8 mouse cellular contexts compared by ENCODE assay signal in the genomic region with DNA sequence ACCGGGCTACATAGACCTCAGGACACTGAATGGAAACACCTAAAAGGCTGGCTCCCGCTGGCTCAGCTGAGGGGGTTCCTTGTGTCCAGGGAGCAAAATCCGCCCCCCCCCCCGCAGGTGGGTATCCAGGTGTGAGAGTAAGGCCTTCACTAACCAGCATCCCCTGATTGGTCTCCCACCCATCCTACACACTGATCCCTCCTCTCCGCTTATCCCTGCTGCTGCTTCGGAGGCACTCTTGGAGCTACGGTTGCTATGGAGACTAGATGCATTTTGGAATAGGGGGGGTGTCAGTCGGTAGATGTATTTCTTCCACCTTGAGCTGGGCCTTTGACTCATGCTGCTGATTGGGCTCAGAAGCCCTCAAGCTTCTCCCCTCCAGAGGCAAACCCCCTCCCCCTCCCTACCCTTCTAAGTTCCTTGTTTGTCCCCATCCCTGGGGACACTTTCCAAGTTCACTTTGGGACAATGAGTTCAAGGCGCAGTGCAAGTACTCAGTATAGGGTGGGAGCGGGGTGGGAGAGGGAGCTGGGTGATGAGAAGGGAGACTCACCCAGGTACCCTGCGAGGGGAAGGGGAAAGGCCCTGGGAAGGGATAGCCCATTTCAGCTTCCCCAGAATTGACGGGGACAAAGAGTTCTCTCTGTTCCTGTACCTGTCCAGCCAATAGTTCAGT. TPM values are rescaled to one million over a fixed set of nuclear protein-coding genes. Genes with fewer than 3 reads are reported as not detected.
DNase-seq lines count a peak whose midpoint lies in the region; ATAC-seq lines count a peak whose summit lies in the region.

No protein-coding gene starts in this region.

- ATAC-seq in forebrain, embryonic 12.5 days (ENCODE audit: low FRiP score): peak; percentile 37
- no peak for ATAC-seq in limb, embryonic 12.5 days (ENCODE audit: insufficient number of reproducible peaks, insufficient read depth, low FRiP score, low TSS enrichment, low read depth)

- peak; percentile 83 for DNase-seq in layer of hippocampus, adult 9-11 months
- no peak for DNase-seq in layer of hippocampus, postnatal 25 days (ENCODE audit: extremely low spot score in 1 of 2, low spot score in 1 of 2)
- DNase-seq in right cerebral cortex, postnatal 14 days: peak; percentile 33
- no peak for DNase-seq in thymus, postnatal 14 days
- no peak for DNase-seq in embryo, embryonic 9.5 days (ENCODE audit: extremely low spot score)
- DNase-seq in urinary bladder, postnatal 10 days (ENCODE audit: low spot score): no peak

- H3K4me1 ChIP-seq in forebrain, embryonic 12.5 days: peaks cover 48% of the 10 kb centered on the region
- H3K4me1 ChIP-seq in limb, embryonic 12.5 days (replicated peaks): peaks cover 44% of the 10 kb centered on the region

- peak overlapping the region; percentile 50; the same call in 1 of the 2 replicates for H3K27ac ChIP-seq in forebrain, embryonic 12.5 days
- no peak overlapping the region for H3K27ac ChIP-seq in limb, embryonic 12.5 days

- H3K9me3 ChIP-seq in forebrain, embryonic 12.5 days: no peaks in the 10 kb centered on the region
- no peaks in the 10 kb centered on the region for H3K9me3 ChIP-seq in limb, embryonic 12.5 days

- 3% methylated on average over 12 of the region's 12 CpGs for WGBS in forebrain, embryonic 12.5 days
- 3% methylated on average over 12 of the region's 12 CpGs for WGBS in limb, embryonic 12.5 days

- no peaks in the 10 kb centered on the region for H3K36me3 ChIP-seq in forebrain, embryonic 12.5 days (replicated peaks)
- no peaks in the 10 kb centered on the region for H3K36me3 ChIP-seq in limb, embryonic 12.5 days

- peak overlapping the region; percentile 100 for H3K4me2 ChIP-seq in forebrain, embryonic 12.5 days
- peak overlapping the region; percentile 99 for H3K4me2 ChIP-seq in limb, embryonic 12.5 days

- H3K27me3 ChIP-seq in forebrain, embryonic 12.5 days: peaks cover 61% of the 10 kb centered on the region
- H3K27me3 ChIP-seq in limb, embryonic 12.5 days: peaks cover 84% of the 10 kb centered on the region

- H3K9ac ChIP-seq in forebrain, embryonic 12.5 days: peak overlapping the region; percentile 36
- H3K9ac ChIP-seq in limb, embryonic 12.5 days (replicated peaks): no peak overlapping the region

- H3K4me3 ChIP-seq in forebrain, embryonic 12.5 days (replicated peaks): peak overlapping the region; percentile 75
- H3K4me3 ChIP-seq in limb, embryonic 12.5 days (replicated peaks): peak overlapping the region; percentile 54

RNA-seq across cellular contexts. Expression of gene Agap2, which starts 3.1 kb away (rescaled TPM):
- total RNA-seq in layer of hippocampus, postnatal 25 days (2021): 100 to 1,000 TPM; 754 to 837 TPM
- polyA plus RNA-seq in forebrain, embryonic 12.5 days (2016; fragmentation: Nextera tagmentation; extraction: Ambion mirVana): 0.73 and 1.1 TPM in 2 replicates
- 0.38 TPM in 1 of 2 replicates, not detected in the other for polyA plus RNA-seq in limb, embryonic 12.5 days (2016; fragmentation: Nextera tagmentation; extraction: Ambion mirVana)

RNA-seq across cellular contexts. Expression of gene Tspan31, which starts 8.1 kb away (rescaled TPM):
- 10 to 100 TPM; 60.2 to 61.8 TPM for total RNA-seq in layer of hippocampus, postnatal 25 days (2021)
- polyA plus RNA-seq in forebrain, embryonic 12.5 days (2016; fragmentation: Nextera tagmentation; extraction: Ambion mirVana): 139 and 158 TPM in 2 replicates
- polyA plus RNA-seq in limb, embryonic 12.5 days (2016; fragmentation: Nextera tagmentation; extraction: Ambion mirVana): 171 and 172 TPM in 2 replicates

RNA-seq across cellular contexts. Expression of gene Cdk4, which starts 14.8 kb away (rescaled TPM):
- 100 to 1,000 TPM; 104 to 110 TPM for total RNA-seq in layer of hippocampus, postnatal 25 days (2021)
- polyA plus RNA-seq in forebrain, embryonic 12.5 days (2016; fragmentation: Nextera tagmentation; extraction: Ambion mirVana): 2,431 and 2,450 TPM in 2 replicates
- polyA plus RNA-seq in limb, embryonic 12.5 days (2016; fragmentation: Nextera tagmentation; extraction: Ambion mirVana): 2,363 and 2,376 TPM in 2 replicates

RNA-seq across cellular contexts. Expression of gene March9, which starts 18.2 kb away (rescaled TPM):
- total RNA-seq in layer of hippocampus, postnatal 25 days (2021): 10 to 100 TPM; 23.0 to 25.1 TPM
- 3.9 and 4.2 TPM in 2 replicates for polyA plus RNA-seq in forebrain, embryonic 12.5 days (2016; fragmentation: Nextera tagmentation; extraction: Ambion mirVana)
- polyA plus RNA-seq in limb, embryonic 12.5 days (2016; fragmentation: Nextera tagmentation; extraction: Ambion mirVana): 1.5 and 1.9 TPM in 2 replicates

RNA-seq across cellular contexts. Expression of gene Cyp27b1, which starts 30.1 kb away (rescaled TPM):
- under 1 TPM; 0.27 to 0.80 TPM for total RNA-seq in layer of hippocampus, postnatal 25 days (2021)
- 0.10 and 0.28 TPM in 2 replicates for polyA plus RNA-seq in forebrain, embryonic 12.5 days (2016; fragmentation: Nextera tagmentation; extraction: Ambion mirVana)
- polyA plus RNA-seq in limb, embryonic 12.5 days (2016; fragmentation: Nextera tagmentation; extraction: Ambion mirVana): 0.16 TPM in 1 of 2 replicates, not detected in the other

Comparison
In these comparisons a context has a peak if more than half of its experiments do, and no peak if none do; other contexts are left out.
1. DNase-seq: peak in layer of hippocampus, adult 9-11 months (single experiment) and right cerebral cortex, postnatal 14 days (single experiment); none in layer of hippocampus, postnatal 25 days (0 of 2), thymus, postnatal 14 days (single experiment), embryo, embryonic 9.5 days (single experiment) and urinary bladder, postnatal 10 days (single experiment).